Mouse (Mus musculus): ENCODE measurements at regions not wholly inside any gene's neighbourhood (a gene's known extent, or its start where the extent isn't known, plus 50 kb on each side); places are given as distances from the start of the nearest gene placed in this dataset.
"Not testable (repeated sequence)": the region's sequence is repeated elsewhere in the genome, so short reads cannot be mapped to it uniquely, and the experiment has no call there.

- Histone ChIP-seq H3K36me3 (ENCODE audit: insufficient read depth, low read length) (no peaks in the 10 kb centered on the region), H3K4me1 (replicated peaks; ENCODE audit: low read depth, low read length) (no peaks in the 10 kb centered on the region), H3K27me3 (ENCODE audit: insufficient read depth, low read length) (no peaks in the 10 kb centered on the region), H3K4me3 (replicated peaks; ENCODE audit: low read length) (no peak overlapping the region), H3K9me3 (ENCODE audit: low read length) (no peaks in the 10 kb centered on the region)
- TF ChIP-seq CTCF (conservative IDR thresholded peaks at IDR 0.05; ENCODE audit: low read length) (no peak), NANOG (IDR thresholded peaks at IDR 0.05; ENCODE audit: borderline replicate concordance, low read length) (no peak), POU5F1 (IDR thresholded peaks at IDR 0.05; ENCODE audit: borderline replicate concordance, low read length) (no peak)
Measured at GRCm38 (mm10) chr10:7309927-7310326, 97.9 kb upstream of the Cnksr3 start.

GRCm38 (mm10) chr10:7305881-7306280 lies 93.8 kb upstream of the Cnksr3 start:
- H3K4me1 ChIP-seq (replicated peaks; ENCODE audit: low read depth, low read length); H3K4me3 ChIP-seq (replicated peaks; ENCODE audit: low read length); H3K9me3 ChIP-seq (ENCODE audit: low read length); H3K27me3 ChIP-seq (ENCODE audit: insufficient read depth, low read length); H3K36me3 ChIP-seq (ENCODE audit: insufficient read depth, low read length): not testable (repeated sequence)

GRCm38 (mm10) chr10:7298377-7298776 lies 86.3 kb upstream of the Cnksr3 start:
- no peaks in the 10 kb centered on the region for H3K36me3 ChIP-seq (ENCODE audit: insufficient read depth, low read length)
- H3K4me3 ChIP-seq (replicated peaks; ENCODE audit: low read length): no peak overlapping the region
- H3K4me1 ChIP-seq (replicated peaks; ENCODE audit: low read depth, low read length): no peaks in the 10 kb centered on the region
- no peaks in the 10 kb centered on the region for H3K27me3 ChIP-seq (ENCODE audit: insufficient read depth, low read length)
- H3K9me3 ChIP-seq (ENCODE audit: low read length): no peaks in the 10 kb centered on the region
- no peak for TF ChIP-seq NANOG (IDR thresholded peaks at IDR 0.05; ENCODE audit: borderline replicate concordance, low read length)
- no peak for TF ChIP-seq CTCF (conservative IDR thresholded peaks at IDR 0.05; ENCODE audit: low read length)
- no peak for TF ChIP-seq POU5F1 (IDR thresholded peaks at IDR 0.05; ENCODE audit: borderline replicate concordance, low read length)

GRCm38 (mm10) chr10:7295921-7296320 lies 83.9 kb upstream of the Cnksr3 start:
- no peaks in the 10 kb centered on the region for H3K27me3 ChIP-seq (ENCODE audit: insufficient read depth, low read length)
- TF ChIP-seq POU5F1 (IDR thresholded peaks at IDR 0.05; ENCODE audit: borderline replicate concordance, low read length) (no peak), CTCF (conservative IDR thresholded peaks at IDR 0.05; ENCODE audit: low read length) (no peak), NANOG (IDR thresholded peaks at IDR 0.05; ENCODE audit: borderline replicate concordance, low read length) (no peak)
- no peak overlapping the region for H3K4me3 ChIP-seq (replicated peaks; ENCODE audit: low read length)
- H3K9me3 ChIP-seq (ENCODE audit: low read length): no peaks in the 10 kb centered on the region
- no peaks in the 10 kb centered on the region for H3K36me3 ChIP-seq (ENCODE audit: insufficient read depth, low read length)
- no peaks in the 10 kb centered on the region for H3K4me1 ChIP-seq (replicated peaks; ENCODE audit: low read depth, low read length)

- no peaks in the 10 kb centered on the region for H3K27me3 ChIP-seq (ENCODE audit: insufficient read depth, low read length)
- no peaks in the 10 kb centered on the region for H3K4me1 ChIP-seq (replicated peaks; ENCODE audit: low read depth, low read length)
- no peak for TF ChIP-seq CTCF (conservative IDR thresholded peaks at IDR 0.05; ENCODE audit: low read length)
- TF ChIP-seq NANOG (IDR thresholded peaks at IDR 0.05; ENCODE audit: borderline replicate concordance, low read length): no peak
- TF ChIP-seq POU5F1 (IDR thresholded peaks at IDR 0.05; ENCODE audit: borderline replicate concordance, low read length): no peak
- H3K4me3 ChIP-seq (replicated peaks; ENCODE audit: low read length): no peak overlapping the region
- no peaks in the 10 kb centered on the region for H3K36me3 ChIP-seq (ENCODE audit: insufficient read depth, low read length)
- no peaks in the 10 kb centered on the region for H3K9me3 ChIP-seq (ENCODE audit: low read length)
Measured at GRCm38 (mm10) chr10:7293203-7293602, 81.2 kb upstream of the Cnksr3 start.

- H3K9me3 ChIP-seq (ENCODE audit: low read length): no peaks in the 10 kb centered on the region
- no peaks in the 10 kb centered on the region for H3K27me3 ChIP-seq (ENCODE audit: insufficient read depth, low read length)
- H3K36me3 ChIP-seq (ENCODE audit: insufficient read depth, low read length): no peaks in the 10 kb centered on the region
- H3K4me3 ChIP-seq (replicated peaks; ENCODE audit: low read length): no peak overlapping the region
- H3K4me1 ChIP-seq (replicated peaks; ENCODE audit: low read depth, low read length): no peaks in the 10 kb centered on the region
- TF ChIP-seq NANOG (IDR thresholded peaks at IDR 0.05; ENCODE audit: borderline replicate concordance, low read length) (no peak), CTCF (conservative IDR thresholded peaks at IDR 0.05; ENCODE audit: low read length) (no peak), POU5F1 (IDR thresholded peaks at IDR 0.05; ENCODE audit: borderline replicate concordance, low read length) (no peak)
Measured at GRCm38 (mm10) chr10:7289773-7290411, 77.9 kb upstream of the Cnksr3 start.

GRCm38 (mm10) chr10:7285112-7285905 lies 73.3 kb upstream of the Cnksr3 start:
- H3K9me3 ChIP-seq (ENCODE audit: low read length): no peaks in the 10 kb centered on the region
- no peaks in the 10 kb centered on the region for H3K4me1 ChIP-seq (replicated peaks; ENCODE audit: low read depth, low read length)
- H3K36me3 ChIP-seq (ENCODE audit: insufficient read depth, low read length): no peaks in the 10 kb centered on the region
- TF ChIP-seq NANOG (IDR thresholded peaks at IDR 0.05; ENCODE audit: borderline replicate concordance, low read length) (no peak), CTCF (conservative IDR thresholded peaks at IDR 0.05; ENCODE audit: low read length) (no peak), POU5F1 (IDR thresholded peaks at IDR 0.05; ENCODE audit: borderline replicate concordance, low read length) (no peak)
- no peak overlapping the region for H3K4me3 ChIP-seq (replicated peaks; ENCODE audit: low read length)
- no peaks in the 10 kb centered on the region for H3K27me3 ChIP-seq (ENCODE audit: insufficient read depth, low read length)

- Histone ChIP-seq H3K4me1 (replicated peaks; ENCODE audit: low read depth, low read length) (no peaks in the 10 kb centered on the region), H3K27me3 (ENCODE audit: insufficient read depth, low read length) (no peaks in the 10 kb centered on the region), H3K36me3 (ENCODE audit: insufficient read depth, low read length) (no peaks in the 10 kb centered on the region), H3K9me3 (ENCODE audit: low read length) (no peaks in the 10 kb centered on the region), H3K4me3 (replicated peaks; ENCODE audit: low read length) (no peak overlapping the region)
- no peak for TF ChIP-seq NANOG (IDR thresholded peaks at IDR 0.05; ENCODE audit: borderline replicate concordance, low read length)
- TF ChIP-seq CTCF (conservative IDR thresholded peaks at IDR 0.05; ENCODE audit: low read length): no peak
- no peak for TF ChIP-seq POU5F1 (IDR thresholded peaks at IDR 0.05; ENCODE audit: borderline replicate concordance, low read length)
Measured at GRCm38 (mm10) chr10:7280429-7280828, 68.4 kb upstream of the Cnksr3 start.

- no peaks in the 10 kb centered on the region for H3K9me3 ChIP-seq (ENCODE audit: low read length)
- no peaks in the 10 kb centered on the region for H3K36me3 ChIP-seq (ENCODE audit: insufficient read depth, low read length)
- H3K4me3 ChIP-seq (replicated peaks; ENCODE audit: low read length): no peak overlapping the region
- TF ChIP-seq NANOG (IDR thresholded peaks at IDR 0.05; ENCODE audit: borderline replicate concordance, low read length) (no peak), POU5F1 (IDR thresholded peaks at IDR 0.05; ENCODE audit: borderline replicate concordance, low read length) (no peak), CTCF (conservative IDR thresholded peaks at IDR 0.05; ENCODE audit: low read length) (no peak)
- no peaks in the 10 kb centered on the region for H3K27me3 ChIP-seq (ENCODE audit: insufficient read depth, low read length)
- H3K4me1 ChIP-seq (replicated peaks; ENCODE audit: low read depth, low read length): no peaks in the 10 kb centered on the region
Measured at GRCm38 (mm10) chr10:7278820-7279219, 66.8 kb upstream of the Cnksr3 start.

Measured in E14TG2a.4 (cell line).